Mouse (Mus musculus) lung, embryonic 16.5 days (tissue): ENCODE data around the gene Zdhhc23. TPM values are rescaled to one million over a fixed set of nuclear protein-coding genes. Genes with fewer than 3 reads are reported as not detected.

Experiments
- ATAC-seq: fragments of 200-750 bp; cut with Nextera tagmentation; 2 replicates; pipeline ENCODE4 v1.8.0; 2017; ENCODE audit warnings: low read depth, mild to moderate bottlenecking, moderate library complexity
- H3K27ac ChIP-seq: fragments of 300-500 bp; sonication (generic); 2 replicates; pipeline ENCODE4 v1.5.1; 2014; ENCODE audit warnings: mild to moderate bottlenecking, control low read depth, low read length
- H3K27me3 ChIP-seq: fragments of 300-500 bp; sonication (generic); 2 replicates; pipeline ENCODE4 v1.6.1; 2014; ENCODE audit warnings: low read depth, low read length, mixed read lengths; ENCODE audit not compliant: control insufficient read depth, insufficient read depth
- H3K36me3 ChIP-seq: fragments of 300-500 bp; sonication (generic); 2 replicates; pipeline ENCODE4 v1.6.1; 2014; ENCODE audit warnings: low read length; ENCODE audit not compliant: control insufficient read depth, insufficient read depth
- H3K4me1 ChIP-seq: fragments of 300-500 bp; sonication (generic); replicated peaks from 2 replicates; pipeline ENCODE4 v1.6.1; 2014; ENCODE audit warnings: low read length, mixed read lengths; ENCODE audit not compliant: control insufficient read depth, insufficient read depth
- H3K4me2 ChIP-seq: fragments of 300-500 bp; sonication (generic); 2 replicates; pipeline ENCODE4 v1.6.1; 2014; ENCODE audit warnings: low read depth, low read length, control low read depth
- H3K4me3 ChIP-seq: fragments of 300-500 bp; sonication (generic); 2 replicates; pipeline ENCODE4 v1.5.1; 2014; ENCODE audit warnings: mild to moderate bottlenecking, low read length, control low read depth
- H3K9ac ChIP-seq: fragments of 300-500 bp; sonication (generic); 2 replicates; pipeline ENCODE4 v1.6.1; 2014; ENCODE audit warnings: low read length, control low read depth
- H3K9me3 ChIP-seq: fragments of 300-500 bp; sonication (generic); 2 replicates; pipeline ENCODE4 v1.6.1; 2016; ENCODE audit warnings: low read length; ENCODE audit not compliant: control insufficient read depth
- WGBS: fragments of 180-500 bp; shearing (Covaris S2); extraction: QIAGEN DNeasy Blood & Tissue Kit; methylation state at CpG from one replicate; pipeline ENCODE4 v1.1.7; 2014; 5-methylcytosine and 5-hydroxymethylcytosine counted together
- polyA plus RNA-seq: library from polyadenylated mRNA; unstranded; fragments of >200 nt; fragmentation: Nextera tagmentation; extraction: Ambion mirVana; gene quantifications from 2 replicates; pipeline ENCODE4 v1.2.1, GENCODE M21; 2015

Gene Zdhhc23
- polyA plus RNA-seq, 1 experiment from 2014 or later, result 1.6 TPM

DNA sequence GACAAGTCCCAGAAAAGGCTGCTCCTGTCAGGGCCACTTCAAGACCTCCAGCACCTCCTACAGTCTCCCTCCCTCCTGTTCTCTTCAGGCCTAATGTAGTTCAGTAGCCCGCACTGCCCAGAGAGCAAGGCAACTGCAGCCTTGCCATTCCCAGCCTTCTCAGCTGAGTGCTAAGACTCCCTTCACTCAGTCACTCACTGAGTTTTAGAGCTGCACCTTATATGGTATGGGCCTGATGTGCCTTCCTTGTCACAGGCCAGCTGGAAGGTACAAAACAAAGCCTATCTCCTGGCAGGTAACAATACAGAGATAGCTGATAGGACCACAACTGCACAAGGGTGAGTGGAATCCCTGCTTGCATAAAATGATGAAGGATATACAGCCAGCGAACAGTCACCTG is 7.2 kb downstream of the Zdhhc23 start:
- H3K27me3 ChIP-seq, result no peaks in the 10 kb centered on the region
- no peaks in the 10 kb centered on the region for H3K36me3 ChIP-seq
- no peak overlapping the region for H3K4me3 ChIP-seq
- H3K9me3 ChIP-seq, result no peaks in the 10 kb centered on the region
- ATAC-seq, result no peak
- no peak overlapping the region for H3K27ac ChIP-seq
- H3K4me1 ChIP-seq, result no peaks in the 10 kb centered on the region
- H3K9ac ChIP-seq, result no peak overlapping the region
- 99% methylated on average over 2 of the region's 2 CpGs for WGBS
- H3K4me2 ChIP-seq, result no peak overlapping the region

DNA sequence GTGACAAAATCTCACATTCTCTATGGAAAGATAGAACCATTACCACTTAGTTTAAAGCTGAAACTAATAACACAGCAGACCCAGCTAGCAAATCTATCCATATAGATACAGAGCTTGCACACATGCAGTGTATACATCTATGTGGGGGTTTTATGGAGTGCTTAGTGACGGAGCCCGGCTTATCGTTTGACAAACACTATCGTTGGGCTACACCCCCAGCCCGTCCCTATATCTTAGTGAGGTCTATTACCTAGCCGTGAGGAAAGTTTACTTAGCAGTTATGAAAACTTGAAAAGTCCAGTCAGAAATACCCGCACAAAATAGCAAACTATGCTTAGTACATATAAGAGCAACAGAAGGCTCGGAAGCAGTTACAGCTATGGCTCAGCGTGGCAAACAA is 7.8 kb downstream of the Zdhhc23 start:
- Histone ChIP-seq H3K9me3 (no peaks in the 10 kb centered on the region), H3K4me2 (no peak overlapping the region), H3K4me3 (no peak overlapping the region), H3K27me3 (no peaks in the 10 kb centered on the region), H3K36me3 (no peaks in the 10 kb centered on the region), H3K9ac (no peak overlapping the region), H3K27ac (no peak overlapping the region), H3K4me1 (no peaks in the 10 kb centered on the region)
- 51% methylated on average over 9 of the region's 9 CpGs for WGBS
- no peak for ATAC-seq

DNA sequence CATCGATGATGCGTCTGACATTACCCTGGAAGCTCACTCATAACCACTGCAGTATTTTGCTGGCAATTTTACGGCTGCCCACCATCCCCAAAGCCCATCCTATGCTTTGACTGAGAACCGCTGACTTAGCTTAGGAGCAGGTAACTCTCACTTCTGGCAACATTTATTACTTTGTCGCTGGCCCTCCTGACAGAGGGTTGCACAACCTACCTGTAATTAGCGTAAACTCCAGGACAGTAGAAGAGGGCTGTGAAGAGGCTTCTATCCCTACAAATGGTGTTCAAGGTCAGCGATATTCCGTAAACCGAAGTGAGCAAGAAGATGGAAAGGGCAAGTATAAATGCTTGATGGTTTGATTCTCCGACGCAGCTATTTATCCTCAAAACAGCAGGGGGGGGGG is 8.4 kb downstream of the Zdhhc23 start:
- H3K36me3 ChIP-seq, result no peaks in the 10 kb centered on the region
- H3K4me1 ChIP-seq, result no peaks in the 10 kb centered on the region
- H3K27ac ChIP-seq, result no peak overlapping the region
- no peak for ATAC-seq
- no peaks in the 10 kb centered on the region for H3K9me3 ChIP-seq
- no peak overlapping the region for H3K4me2 ChIP-seq
- H3K9ac ChIP-seq, result no peak overlapping the region
- no peak overlapping the region for H3K4me3 ChIP-seq
- WGBS, result 92% methylated on average over 11 of the region's 11 CpGs
- no peaks in the 10 kb centered on the region for H3K27me3 ChIP-seq

DNA sequence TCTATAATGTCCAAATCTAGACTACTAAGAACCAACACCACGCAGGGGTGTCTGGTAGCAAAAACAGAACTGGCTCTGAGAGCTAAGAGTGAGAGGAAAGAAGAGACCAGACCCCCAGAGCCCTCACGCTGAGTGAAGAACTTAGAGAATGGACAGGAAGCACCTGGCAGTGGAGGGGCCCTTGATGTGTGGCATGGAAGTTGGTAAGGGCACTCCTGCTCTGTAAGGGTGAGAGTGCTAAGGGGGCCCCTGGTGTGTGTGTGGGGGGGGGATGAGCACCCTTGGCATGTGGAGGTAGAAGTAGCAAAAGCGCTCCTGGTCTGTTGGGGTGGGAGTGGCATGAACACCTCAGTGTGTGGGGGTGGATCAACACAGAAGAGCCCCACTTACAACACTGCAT is 9.2 kb downstream of the Zdhhc23 start:
- 73% methylated on average over 3 of the region's 3 CpGs for WGBS
- H3K4me3 ChIP-seq, result no peak overlapping the region
- H3K27me3 ChIP-seq, result no peaks in the 10 kb centered on the region
- no peak overlapping the region for H3K27ac ChIP-seq
- no peak for ATAC-seq
- H3K9me3 ChIP-seq, result no peaks in the 10 kb centered on the region
- H3K4me1 ChIP-seq, result no peaks in the 10 kb centered on the region
- no peak overlapping the region for H3K4me2 ChIP-seq
- H3K36me3 ChIP-seq, result no peaks in the 10 kb centered on the region
- no peak overlapping the region for H3K9ac ChIP-seq

DNA sequence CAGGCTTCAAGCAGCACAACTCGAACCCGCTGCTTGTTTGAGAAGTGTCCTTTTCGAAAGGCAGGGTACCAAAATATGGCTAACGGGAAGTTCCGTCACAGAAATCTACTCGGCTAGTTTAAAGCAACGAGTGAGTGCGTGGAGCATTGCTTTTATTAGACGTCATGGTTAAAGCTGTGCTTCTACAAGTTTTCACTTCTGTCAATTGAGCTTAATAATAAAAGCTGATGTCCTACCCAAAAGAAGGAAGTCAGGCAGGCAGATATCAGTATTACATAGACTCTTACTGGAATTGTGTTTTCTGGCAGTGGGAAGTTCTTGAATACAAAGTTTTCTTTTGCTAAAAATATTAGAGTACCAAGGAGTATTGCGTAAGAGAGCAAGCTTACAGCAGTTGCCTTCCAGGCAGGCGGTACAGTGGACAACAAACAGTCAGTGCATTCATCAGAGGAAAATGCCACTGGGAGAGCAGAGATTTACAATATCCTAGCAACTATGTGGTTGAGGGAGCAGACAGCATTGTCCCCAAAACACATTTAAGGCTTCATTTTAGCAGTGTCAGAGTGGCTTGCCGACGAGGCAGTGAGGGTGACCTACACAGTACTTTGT is 13.7 kb downstream of the Zdhhc23 start:
- Histone ChIP-seq H3K36me3 (no peaks in the 10 kb centered on the region), H3K27me3 (no peaks in the 10 kb centered on the region), H3K27ac (no peak overlapping the region), H3K4me3 (no peak overlapping the region), H3K9me3 (no peaks in the 10 kb centered on the region), H3K4me1 (no peaks in the 10 kb centered on the region), H3K4me2 (no peak overlapping the region), H3K9ac (no peak overlapping the region)
- ATAC-seq, result no peak
- WGBS, result 81% methylated on average over 13 of the region's 13 CpGs

DNA sequence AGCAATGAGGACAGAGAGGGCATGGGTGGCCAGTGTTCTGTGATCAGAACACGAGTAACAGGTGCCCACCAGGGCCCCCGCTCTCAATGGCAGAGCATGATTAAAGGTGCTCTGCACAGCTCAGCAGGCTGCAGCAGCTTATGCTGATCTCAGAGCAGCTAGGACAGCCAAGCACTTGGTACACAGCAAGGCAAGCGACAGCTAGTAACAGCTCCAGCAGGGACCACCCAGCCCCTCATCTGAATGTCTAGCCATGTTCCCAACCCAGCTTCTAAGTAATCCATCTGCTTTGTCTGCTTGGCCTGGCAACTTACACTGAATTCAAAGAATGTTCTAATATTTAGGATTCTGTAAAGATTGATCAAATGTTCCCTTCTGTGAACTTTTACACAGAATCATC is 15.8 kb downstream of the Zdhhc23 start:
- WGBS, result 79% methylated on average over 3 of the region's 3 CpGs
- Histone ChIP-seq H3K4me3 (no peak overlapping the region), H3K9ac (no peak overlapping the region), H3K9me3 (no peaks in the 10 kb centered on the region), H3K4me1 (no peaks in the 10 kb centered on the region), H3K36me3 (no peaks in the 10 kb centered on the region), H3K4me2 (no peak overlapping the region), H3K27ac (no peak overlapping the region), H3K27me3 (no peaks in the 10 kb centered on the region)
- ATAC-seq, result no peak

DNA sequence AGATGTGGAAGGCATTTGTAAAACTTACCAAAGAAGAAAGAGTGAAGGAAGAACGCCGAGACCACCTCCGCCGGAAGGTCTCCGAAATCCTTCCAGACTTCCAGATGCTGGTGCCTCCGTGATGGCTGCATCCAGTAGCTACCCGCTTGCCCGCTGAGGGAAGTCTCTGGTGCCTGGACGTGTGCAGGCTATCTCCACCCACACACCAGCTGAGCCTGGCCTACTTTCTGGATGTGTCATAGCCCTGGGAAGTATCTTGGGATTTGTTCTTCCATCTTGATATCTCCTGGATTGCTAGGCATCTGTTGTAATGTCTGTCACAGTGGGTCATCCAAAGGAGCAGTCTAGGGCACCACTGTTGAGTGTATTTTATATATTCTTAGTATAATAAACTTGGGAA is 16.3 kb downstream of the Zdhhc23 start:
- no peaks in the 10 kb centered on the region for H3K36me3 ChIP-seq
- WGBS, result 87% methylated on average over 9 of the region's 9 CpGs
- no peak overlapping the region for H3K4me3 ChIP-seq
- H3K9me3 ChIP-seq, result no peaks in the 10 kb centered on the region
- H3K27me3 ChIP-seq, result no peaks in the 10 kb centered on the region
- no peak for ATAC-seq
- no peak overlapping the region for H3K4me2 ChIP-seq
- H3K4me1 ChIP-seq, result no peaks in the 10 kb centered on the region
- no peak overlapping the region for H3K27ac ChIP-seq
- no peak overlapping the region for H3K9ac ChIP-seq

DNA sequence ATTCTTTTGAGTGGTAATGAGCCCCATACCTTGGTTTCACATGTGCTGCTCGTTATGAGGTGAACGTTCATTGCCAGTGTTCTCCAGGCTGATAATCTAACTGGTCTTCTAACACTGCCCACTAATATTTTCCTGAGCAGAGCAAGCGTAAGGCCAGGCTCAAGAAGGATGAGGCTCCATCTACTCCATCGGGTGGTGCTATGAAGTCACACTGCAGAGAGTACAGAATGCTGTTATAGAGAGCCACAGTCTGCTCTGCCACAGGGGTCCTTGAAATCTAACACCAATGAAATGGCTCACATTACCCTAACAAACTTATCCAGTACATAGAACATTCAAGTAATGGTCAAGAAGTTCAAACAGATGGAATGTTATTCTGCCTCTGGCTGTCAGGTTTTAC is 21.6 kb downstream of the Zdhhc23 start:
- no peaks in the 10 kb centered on the region for H3K4me1 ChIP-seq
- H3K4me3 ChIP-seq, result no peak overlapping the region
- H3K9ac ChIP-seq, result no peak overlapping the region
- H3K27me3 ChIP-seq, result no peaks in the 10 kb centered on the region
- H3K36me3 ChIP-seq, result no peaks in the 10 kb centered on the region
- no peak overlapping the region for H3K27ac ChIP-seq
- no peaks in the 10 kb centered on the region for H3K9me3 ChIP-seq
- 83% methylated on average over 4 of the region's 4 CpGs for WGBS
- no peak for ATAC-seq
- H3K4me2 ChIP-seq, result no peak overlapping the region

DNA sequence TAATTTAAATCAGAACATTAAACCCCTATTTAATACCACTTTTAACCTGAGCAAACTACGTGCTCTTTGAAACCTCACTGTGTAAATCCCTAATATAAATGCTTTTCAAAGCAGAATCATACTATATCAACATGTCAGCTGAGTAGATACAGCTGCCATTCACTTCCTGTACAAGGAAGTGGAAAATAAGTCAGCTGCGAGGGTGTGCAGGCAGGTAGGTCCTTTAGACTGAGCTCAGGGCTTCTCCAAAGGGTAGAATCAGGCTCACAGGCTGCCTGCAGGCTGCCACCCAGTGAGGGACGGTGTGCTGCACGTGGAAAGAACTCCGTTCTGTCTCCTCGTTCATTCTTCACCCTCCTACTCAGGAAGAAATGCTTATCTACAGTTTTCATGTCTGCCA is 24.7 kb downstream of the Zdhhc23 start:
- ATAC-seq, result no peak
- Histone ChIP-seq H3K36me3 (no peaks in the 10 kb centered on the region), H3K9ac (no peak overlapping the region), H3K9me3 (no peaks in the 10 kb centered on the region), H3K27ac (no peak overlapping the region), H3K4me3 (no peak overlapping the region), H3K27me3 (no peaks in the 10 kb centered on the region), H3K4me1 (no peaks in the 10 kb centered on the region), H3K4me2 (no peak overlapping the region)
- 40% methylated on average over 6 of the region's 6 CpGs for whole genome bisulfite sequencing

DNA sequence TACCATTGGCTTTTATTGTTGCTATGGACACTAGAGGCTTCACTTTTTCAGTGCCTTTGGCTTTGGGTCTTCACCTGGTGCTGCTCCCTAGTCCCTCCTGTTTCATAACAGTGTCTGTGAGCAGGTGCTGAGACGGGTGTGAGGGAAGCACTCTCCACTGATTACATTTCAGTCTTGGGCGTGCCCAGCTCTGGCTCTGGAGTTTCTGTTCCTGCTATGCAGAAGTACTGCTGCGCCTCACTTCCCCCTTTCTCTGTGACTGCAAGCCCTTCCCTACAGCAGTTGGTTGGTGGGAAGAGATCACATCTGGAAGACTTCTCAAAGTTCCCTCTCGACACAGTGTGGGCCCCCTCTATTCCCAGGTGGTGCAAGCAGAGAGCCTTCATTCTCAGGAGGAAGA is 28.0 kb downstream of the Zdhhc23 start:
- Histone ChIP-seq H3K9me3 (no peaks in the 10 kb centered on the region), H3K36me3 (no peaks in the 10 kb centered on the region), H3K4me2 (no peak overlapping the region), H3K9ac (no peak overlapping the region), H3K27ac (no peak overlapping the region), H3K4me1 (no peaks in the 10 kb centered on the region), H3K27me3 (no peaks in the 10 kb centered on the region), H3K4me3 (no peak overlapping the region)
- peak; percentile 59 for ATAC-seq
- 62% methylated on average over 4 of the region's 4 CpGs for WGBS
